Mouse (Mus musculus): Measurements from ENCODE around the gene Foxn2.

- TF ChIP-seq GATA1 (IDR thresholded peaks at IDR 0.05; ENCODE audit: low read length): no peak
- TF ChIP-seq TAL1 (IDR thresholded peaks at IDR 0.05; ENCODE audit: low read length): no peak
These were observed 27.2 kb upstream of the Foxn2 start for GRCm38 (mm10) chr17:88413155-88413836.
